Mouse (Mus musculus) limb, embryonic 10.5 days (tissue): ENCODE data around the gene Dmac2. TPM values are rescaled to one million over a fixed set of nuclear protein-coding genes. Genes with fewer than 3 reads are reported as not detected.

Experiments used
- DNase-seq: peaks from one replicate; pipeline ENCODE4 v3.0.0-alpha.2; 2017; ENCODE audit warnings: low spot score
- H3K27ac ChIP-seq: fragments of 300-500 bp; sonication (generic); 2 replicates; pipeline ENCODE4 v1.5.1; 2016; ENCODE audit warnings: mild to moderate bottlenecking
- H3K27me3 ChIP-seq: fragments of 300-500 bp; sonication (generic); 2 replicates; pipeline ENCODE4 v1.6.1; 2016; ENCODE audit warnings: low read depth, mild to moderate bottlenecking; ENCODE audit not compliant: poor library complexity, severe bottlenecking
- H3K36me3 ChIP-seq: fragments of 300-500 bp; sonication (generic); 2 replicates; pipeline ENCODE4 v1.6.1; 2016; ENCODE audit warnings: mild to moderate bottlenecking, moderate library complexity
- H3K4me1 ChIP-seq: fragments of 300-500 bp; sonication (generic); 2 replicates; pipeline ENCODE4 v1.6.1; 2016
- H3K4me3 ChIP-seq: fragments of 300-500 bp; sonication (generic); 2 replicates; pipeline ENCODE4 v1.5.1; 2016; ENCODE audit warnings: mild to moderate bottlenecking, moderate library complexity
- H3K9me3 ChIP-seq: fragments of 300-500 bp; sonication (generic); replicated peaks from 2 replicates; pipeline ENCODE4 v1.6.1; 2016; ENCODE audit warnings: mild to moderate bottlenecking
- WGBS: fragments of 180-500 bp; shearing (Covaris S2); methylation state at CpG from one replicate; pipeline ENCODE4 v1.1.7; 2016; 5-methylcytosine and 5-hydroxymethylcytosine counted together
- polyA plus RNA-seq: library from polyadenylated mRNA; unstranded; fragments of >200 nt; fragmentation: Nextera tagmentation; extraction: Ambion mirVana; gene quantifications from 2 replicates; pipeline ENCODE4 v1.2.1, GENCODE M21; 2016

Dmac2 gene
- polyA plus RNA-seq, 1 experiment from 2014 or later = 35.2 TPM

DNA sequence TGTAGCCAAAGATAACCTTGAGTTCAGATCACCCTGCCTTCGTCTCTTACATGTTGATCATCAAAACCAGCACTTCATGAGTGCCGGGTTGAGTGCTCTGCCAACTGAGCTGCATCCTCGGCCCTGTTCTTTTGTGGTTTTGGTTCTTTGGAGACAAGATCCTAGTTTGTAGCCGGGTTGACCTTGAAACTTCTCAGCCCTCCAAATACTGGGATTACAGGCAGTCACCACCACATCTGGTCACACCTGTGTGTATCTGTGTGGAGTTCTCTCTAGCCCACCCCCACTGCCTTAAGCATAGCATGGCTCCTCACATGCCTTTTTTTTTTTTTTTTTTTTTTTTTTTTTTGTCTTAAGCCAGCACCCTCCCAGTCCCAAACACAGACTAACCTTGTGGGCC is 50.9 kb downstream of the Dmac2 start:
- no peak overlapping the region for H3K27ac ChIP-seq
- H3K4me3 ChIP-seq = no peak overlapping the region
- H3K4me1 ChIP-seq = peaks cover 7% of the 10 kb centered on the region
- H3K27me3 ChIP-seq = peaks cover 23% of the 10 kb centered on the region
- no peaks in the 10 kb centered on the region for H3K9me3 ChIP-seq
- 90% methylated on average over 4 of the region's 4 CpGs for WGBS
- H3K36me3 ChIP-seq = peaks cover 47% of the 10 kb centered on the region
- DNase-seq = no peak

DNA sequence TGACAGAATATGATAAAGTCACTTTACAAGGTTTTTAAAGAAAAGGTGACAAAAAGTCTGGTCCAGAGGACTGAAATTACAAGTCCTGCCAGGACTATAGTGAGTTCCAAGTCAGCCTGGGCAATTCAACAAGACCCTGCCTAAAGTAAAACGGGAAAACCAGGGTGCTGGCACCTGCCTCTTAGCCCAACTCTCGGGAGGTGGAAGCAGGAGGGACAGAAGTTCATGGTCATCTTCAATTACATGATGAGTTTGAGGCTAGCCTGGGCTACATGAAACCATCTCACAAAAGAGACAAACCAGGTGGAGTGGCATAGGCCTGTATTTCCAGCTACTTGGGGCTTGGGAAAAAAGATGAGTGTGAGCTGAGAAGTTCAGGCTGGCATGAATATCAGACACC is 52.5 kb downstream of the Dmac2 start:
- Histone ChIP-seq H3K9me3 (no peaks in the 10 kb centered on the region), H3K4me3 (no peak overlapping the region), H3K27me3 (peaks cover 39% of the 10 kb centered on the region), H3K36me3 (peaks cover 31% of the 10 kb centered on the region), H3K4me1 (peaks cover 7% of the 10 kb centered on the region), H3K27ac (no peak overlapping the region)
- 80% methylated on average over 2 of the region's 2 CpGs for WGBS
- no peak for DNase-seq

DNA sequence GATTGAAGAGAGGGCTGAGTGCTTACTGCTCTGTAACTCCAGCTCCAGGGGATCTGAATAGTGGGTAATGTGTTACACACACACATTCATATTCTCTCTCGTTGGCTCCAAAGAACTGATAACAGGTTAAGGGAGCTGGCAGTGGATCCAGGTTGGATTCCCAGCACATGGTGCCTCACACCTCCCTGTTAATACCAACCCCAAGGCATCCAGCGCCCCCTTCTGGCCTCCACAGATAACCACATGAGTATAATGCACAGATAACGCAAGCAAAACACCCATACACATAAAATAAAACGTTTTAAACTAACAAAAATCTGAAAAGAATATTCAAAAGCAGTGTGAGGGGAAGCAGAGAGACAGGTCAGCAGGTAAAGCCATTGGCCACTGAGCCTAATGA is 53.2 kb downstream of the Dmac2 start:
- Histone ChIP-seq H3K9me3 (no peaks in the 10 kb centered on the region), H3K4me1 (peaks cover 7% of the 10 kb centered on the region), H3K27ac (no peak overlapping the region), H3K4me3 (no peak overlapping the region), H3K27me3 (peaks cover 43% of the 10 kb centered on the region), H3K36me3 (peaks cover 23% of the 10 kb centered on the region)
- no peak for DNase-seq
- 50% methylated on average over 4 of the region's 4 CpGs for WGBS

- 28% methylated on average over 9 of the region's 9 CpGs for WGBS
- Histone ChIP-seq H3K4me1 (peaks cover 7% of the 10 kb centered on the region), H3K27ac (no peak overlapping the region), H3K27me3 (peaks cover 56% of the 10 kb centered on the region), H3K4me3 (peak overlapping the region; percentile 45), H3K9me3 (no peaks in the 10 kb centered on the region), H3K36me3 (peaks cover 5% of the 10 kb centered on the region)
- no peak for DNase-seq
These were observed 55.1 kb downstream of the Dmac2 start for GRCm38 (mm10) chr7:25674297-25674696.

DNA sequence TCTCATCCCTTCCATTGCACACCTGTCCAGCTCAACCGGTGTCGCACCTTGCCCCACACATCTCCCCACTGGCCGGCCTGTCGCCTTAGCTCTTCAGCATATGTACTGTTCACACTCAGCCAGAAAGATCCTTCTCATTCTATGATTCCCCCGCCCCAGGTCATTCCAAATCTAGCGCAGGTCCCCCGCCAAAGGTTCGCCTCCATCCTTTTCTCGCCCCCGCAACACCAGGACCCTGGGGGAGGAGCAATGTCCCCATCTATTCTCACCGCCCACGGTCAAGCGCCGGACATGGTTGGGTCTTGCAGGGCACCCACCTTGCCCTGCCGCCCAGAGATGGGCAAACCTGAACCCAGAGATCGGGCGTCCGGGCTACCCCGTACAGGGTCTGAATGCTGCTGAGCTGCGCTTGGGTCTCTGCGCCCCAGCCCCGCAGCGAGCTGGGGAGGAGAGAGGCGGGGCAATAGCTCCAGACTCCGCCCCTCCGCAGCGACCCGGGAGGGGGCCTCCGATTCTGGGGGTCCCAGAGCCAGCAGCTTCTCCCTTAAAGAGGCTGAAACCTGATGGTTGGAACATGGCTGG is 55.6 kb downstream of the Dmac2 start, which contains the start of gene Tmem91:
Gene Tmem91, minus strand, starts transcription at position 448 of the 582 bp plus-strand sequence.
- Histone ChIP-seq H3K4me3 (peak within 1 kb of the TSS; percentile 45), H3K27ac (no peak within 1 kb of the TSS), H3K36me3 (no peaks in the 10 kb centered on the region), H3K27me3 (peaks cover 60% of the 10 kb centered on the region), H3K4me1 (peaks cover 8% of the 10 kb centered on the region), H3K9me3 (no peaks in the 10 kb centered on the region)
- whole genome bisulfite sequencing = 3% methylated on average over 29 of the region's 29 CpGs
- peak; percentile 40 for DNase-seq

Other genes with a start within 250 kb of the Dmac2 start
- not detected in 2 replicates for gene Cnfn, start 249.7 kb upstream of the Dmac2 start, polyA plus RNA-seq
- gene Lipe, start 220.7 kb upstream of the Dmac2 start, polyA plus RNA-seq = 8.4 and 8.9 TPM in 2 replicates
- gene Cxcl17, start 206.5 kb upstream of the Dmac2 start, polyA plus RNA-seq = 0.54 and 0.91 TPM in 2 replicates
- gene Ceacam1, start 141.8 kb upstream of the Dmac2 start, polyA plus RNA-seq = 1.5 and 1.7 TPM in 2 replicates
- gene Ceacam2, start 79.6 kb upstream of the Dmac2 start, polyA plus RNA-seq = 0.08 TPM in 1 of 2 replicates, not detected in the other
- gene Erich4, start 3.5 kb upstream of the Dmac2 start, polyA plus RNA-seq = not detected in 2 replicates
- gene B3gnt8, start 7.2 kb downstream of the Dmac2 start, polyA plus RNA-seq = 1.4 and 1.9 TPM in 2 replicates
- gene Bckdha, start 39.6 kb downstream of the Dmac2 start, polyA plus RNA-seq = 63.0 and 66.4 TPM in 2 replicates
- gene Exosc5, start 39.8 kb downstream of the Dmac2 start, polyA plus RNA-seq = 88.3 and 109 TPM in 2 replicates
- 2.9 and 3.4 TPM in 2 replicates for gene Tmem91, start 55.8 kb downstream of the Dmac2 start, polyA plus RNA-seq
- gene B9d2, start 61.4 kb downstream of the Dmac2 start, polyA plus RNA-seq = 33.0 and 37.7 TPM in 2 replicates
- 1.4 and 1.6 TPM in 2 replicates for gene Tgfb1, start 67.6 kb downstream of the Dmac2 start, polyA plus RNA-seq
- 31.5 and 32.3 TPM in 2 replicates for gene Ccdc97, start 99.7 kb downstream of the Dmac2 start, polyA plus RNA-seq
- 61.7 and 67.7 TPM in 2 replicates for gene Hnrnpul1, start 135.3 kb downstream of the Dmac2 start, polyA plus RNA-seq
- gene Axl, start 169.3 kb downstream of the Dmac2 start, polyA plus RNA-seq = 19.4 and 28.1 TPM in 2 replicates
- gene Cyp2s1, start 197.5 kb downstream of the Dmac2 start, polyA plus RNA-seq = 1.0 and 1.1 TPM in 2 replicates